Mouse (Mus musculus) embryonic facial prominence, embryonic 13.5 days (tissue): ENCODE measurements around the gene Atraid. TPM values are rescaled to one million over a fixed set of nuclear protein-coding genes. Genes with fewer than 3 reads are reported as not detected.

ENCODE experiments used
- ATAC-seq: fragments of 200-750 bp; cut with Nextera tagmentation; 2 replicates; pipeline ENCODE4 v1.8.0; 2017; ENCODE audit warnings: low read depth; ENCODE audit not compliant: insufficient number of reproducible peaks, insufficient read depth, low FRiP score, low TSS enrichment
- H3K27ac ChIP-seq: fragments of 300-500 bp; sonication (generic); 2 replicates; pipeline ENCODE4 v1.5.1; 2015; ENCODE audit warnings: moderate library complexity, mild to moderate bottlenecking, inconsistent platforms
- H3K27me3 ChIP-seq: fragments of 300-500 bp; sonication (generic); 2 replicates; pipeline ENCODE4 v1.6.1; 2015; ENCODE audit warnings: mild to moderate bottlenecking, inconsistent platforms
- H3K36me3 ChIP-seq: fragments of 300-500 bp; sonication (generic); 2 replicates; pipeline ENCODE4 v1.6.1; 2015; ENCODE audit warnings: mild to moderate bottlenecking, inconsistent platforms
- H3K4me1 ChIP-seq: fragments of 300-500 bp; sonication (generic); 2 replicates; pipeline ENCODE4 v1.6.1; 2015; ENCODE audit warnings: inconsistent platforms
- H3K4me2 ChIP-seq: fragments of 300-500 bp; sonication (generic); 2 replicates; pipeline ENCODE4 v1.6.1; 2015; ENCODE audit warnings: moderate library complexity, mild to moderate bottlenecking, inconsistent platforms
- H3K4me3 ChIP-seq: fragments of 300-500 bp; sonication (generic); 2 replicates; pipeline ENCODE4 v1.5.1; 2015; ENCODE audit warnings: mild to moderate bottlenecking, inconsistent platforms
- H3K9ac ChIP-seq: fragments of 300-500 bp; sonication (generic); 2 replicates; pipeline ENCODE4 v1.6.1; 2015; ENCODE audit warnings: mild to moderate bottlenecking, inconsistent platforms
- H3K9me3 ChIP-seq: fragments of 300-500 bp; sonication (generic); 2 replicates; pipeline ENCODE4 v1.6.1; 2016; ENCODE audit warnings: inconsistent platforms
- WGBS: fragments of 180-500 bp; shearing (Covaris S2); methylation state at CpG from one replicate; pipeline ENCODE4 v1.1.7; 2015; ENCODE audit warnings: mixed read lengths; 5-methylcytosine and 5-hydroxymethylcytosine counted together
- polyA plus RNA-seq: library from polyadenylated mRNA; unstranded; fragments of >200 nt; fragmentation: Nextera tagmentation; extraction: Ambion mirVana; gene quantifications from 2 replicates; pipeline ENCODE4 v1.2.1, GENCODE M21; 2015

Atraid gene
- polyA plus RNA-seq, 1 experiment from 2014 or later = 138 TPM

- ATAC-seq = peak; percentile 21; the same call in 1 of the 2 replicates
- Histone ChIP-seq H3K4me3 (peak overlapping the region; percentile 72), H3K27ac (peak overlapping the region; percentile 81), H3K9ac (peak overlapping the region; percentile 89), H3K36me3 (peaks cover 41% of the 10 kb centered on the region), H3K27me3 (no peaks in the 10 kb centered on the region), H3K4me2 (peak overlapping the region; percentile 87), H3K4me1 (peaks cover 15% of the 10 kb centered on the region), H3K9me3 (no peaks in the 10 kb centered on the region)
- 16% methylated on average over 19 of the region's 19 CpGs for WGBS
Measured at GRCm38 (mm10) chr5:31055216-31056140, 7.4 kb downstream of the Atraid start.

GRCm38 (mm10) chr5:31069810-31070209 is 21.7 kb downstream of the Atraid start:
- Histone ChIP-seq H3K4me2 (no peak overlapping the region), H3K27me3 (no peaks in the 10 kb centered on the region), H3K36me3 (peaks cover 95% of the 10 kb centered on the region), H3K4me3 (no peak overlapping the region), H3K9ac (no peak overlapping the region), H3K27ac (no peak overlapping the region), H3K9me3 (no peaks in the 10 kb centered on the region), H3K4me1 (no peaks in the 10 kb centered on the region)
- 99% methylated on average over 3 of the region's 3 CpGs for WGBS
- no peak for ATAC-seq

- peaks cover 100% of the 10 kb centered on the region for H3K36me3 ChIP-seq
- WGBS = 85% methylated on average over 2 of the region's 2 CpGs
Measured at GRCm38 (mm10) chr5:31071059-31071458, 22.9 kb downstream of the Atraid start.

GRCm38 (mm10) chr5:31071821-31072220 is 23.7 kb downstream of the Atraid start:
- 93% methylated on average over 11 of the region's 11 CpGs for WGBS
- no peaks in the 10 kb centered on the region for H3K27me3 ChIP-seq
- H3K27ac ChIP-seq = no peak overlapping the region
- peaks cover 100% of the 10 kb centered on the region for H3K36me3 ChIP-seq
- no peak overlapping the region for H3K4me2 ChIP-seq
- H3K4me3 ChIP-seq = no peak overlapping the region
- H3K9me3 ChIP-seq = no peaks in the 10 kb centered on the region
- no peak overlapping the region for H3K9ac ChIP-seq
- no peak for ATAC-seq
- no peaks in the 10 kb centered on the region for H3K4me1 ChIP-seq

More at GRCm38 (mm10) chr5:31071059-31071458, 22.9 kb downstream of the Atraid start:
- H3K4me1 ChIP-seq = no peaks in the 10 kb centered on the region
- no peaks in the 10 kb centered on the region for H3K27me3 ChIP-seq
- no peaks in the 10 kb centered on the region for H3K9me3 ChIP-seq
- no peak for ATAC-seq
- no peak overlapping the region for H3K27ac ChIP-seq
- H3K4me3 ChIP-seq = no peak overlapping the region
- no peak overlapping the region for H3K9ac ChIP-seq
- H3K4me2 ChIP-seq = no peak overlapping the region

GRCm38 (mm10) chr5:31073176-31073575 is 25.1 kb downstream of the Atraid start:
- Histone ChIP-seq H3K4me3 (no peak overlapping the region), H3K9me3 (no peaks in the 10 kb centered on the region), H3K4me2 (no peak overlapping the region), H3K27ac (no peak overlapping the region), H3K4me1 (no peaks in the 10 kb centered on the region), H3K36me3 (peaks cover 100% of the 10 kb centered on the region), H3K27me3 (no peaks in the 10 kb centered on the region), H3K9ac (no peak overlapping the region)
- 91% methylated on average over 12 of the region's 12 CpGs for WGBS
- no peak for ATAC-seq

GRCm38 (mm10) chr5:31076346-31076745 is 28.2 kb downstream of the Atraid start:
- Histone ChIP-seq H3K4me1 (no peaks in the 10 kb centered on the region), H3K9me3 (no peaks in the 10 kb centered on the region), H3K4me2 (no peak overlapping the region), H3K4me3 (no peak overlapping the region), H3K27ac (no peak overlapping the region), H3K9ac (no peak overlapping the region), H3K27me3 (0 out of 2 replicates have a peak, but pooled peaks cover under 1% of the 10 kb centered on the region), H3K36me3 (peaks cover 79% of the 10 kb centered on the region)
- ATAC-seq = no peak
- 82% methylated on average over 13 of the region's 13 CpGs for WGBS

- peaks cover 22% of the 10 kb centered on the region for H3K27me3 ChIP-seq
- no peak for ATAC-seq
- no peak overlapping the region for H3K9ac ChIP-seq
- 0 out of 2 replicates have a peak overlapping the region, but pooled peaks have one; percentile 12 for H3K27ac ChIP-seq
- peaks cover 40% of the 10 kb centered on the region for H3K36me3 ChIP-seq
- no peak overlapping the region for H3K4me2 ChIP-seq
- 63% methylated on average over 13 of the region's 13 CpGs for WGBS
- H3K4me1 ChIP-seq = no peaks in the 10 kb centered on the region
- H3K4me3 ChIP-seq = no peak overlapping the region
- no peaks in the 10 kb centered on the region for H3K9me3 ChIP-seq
Measured at GRCm38 (mm10) chr5:31080059-31080794, 32.1 kb downstream of the Atraid start.

- H3K9ac ChIP-seq = no peak overlapping the region
- no peak overlapping the region for H3K4me3 ChIP-seq
- H3K36me3 ChIP-seq = peaks cover 35% of the 10 kb centered on the region
- peaks cover 22% of the 10 kb centered on the region for H3K27me3 ChIP-seq
- no peak overlapping the region for H3K4me2 ChIP-seq
- H3K9me3 ChIP-seq = no peaks in the 10 kb centered on the region
- ATAC-seq = no peak
- WGBS = 62% methylated on average over 3 of the region's 3 CpGs
- H3K27ac ChIP-seq = no peak overlapping the region
- H3K4me1 ChIP-seq = no peaks in the 10 kb centered on the region
Measured at GRCm38 (mm10) chr5:31080795-31081164, 32.7 kb downstream of the Atraid start.

GRCm38 (mm10) chr5:31081386-31081785 is 33.3 kb downstream of the Atraid start:
- Histone ChIP-seq H3K27me3 (peaks cover 28% of the 10 kb centered on the region), H3K4me2 (no peak overlapping the region), H3K4me3 (no peak overlapping the region), H3K4me1 (no peaks in the 10 kb centered on the region), H3K9ac (no peak overlapping the region), H3K36me3 (peaks cover 29% of the 10 kb centered on the region), H3K9me3 (no peaks in the 10 kb centered on the region), H3K27ac (no peak overlapping the region)
- ATAC-seq = no peak
- WGBS = 75% methylated on average over 3 of the region's 3 CpGs

GRCm38 (mm10) chr5:31082355-31082754 is 34.2 kb downstream of the Atraid start:
- H3K27ac ChIP-seq = no peak overlapping the region
- H3K4me1 ChIP-seq = no peaks in the 10 kb centered on the region
- no peak overlapping the region for H3K9ac ChIP-seq
- no peaks in the 10 kb centered on the region for H3K9me3 ChIP-seq
- WGBS = 18% methylated on average over 5 of the region's 5 CpGs
- no peak for ATAC-seq
- H3K27me3 ChIP-seq = peaks cover 32% of the 10 kb centered on the region
- peaks cover 19% of the 10 kb centered on the region for H3K36me3 ChIP-seq
- H3K4me3 ChIP-seq = no peak overlapping the region
- H3K4me2 ChIP-seq = no peak overlapping the region

GRCm38 (mm10) chr5:31082935-31083625 is 35.0 kb downstream of the Atraid start:
- no peak for ATAC-seq
- WGBS = 41% methylated on average over 12 of the region's 12 CpGs
- no peaks in the 10 kb centered on the region for H3K9me3 ChIP-seq
- H3K27ac ChIP-seq = no peak overlapping the region
- H3K4me2 ChIP-seq = no peak overlapping the region
- H3K9ac ChIP-seq = no peak overlapping the region
- no peaks in the 10 kb centered on the region for H3K4me1 ChIP-seq
- H3K4me3 ChIP-seq = no peak overlapping the region
- H3K36me3 ChIP-seq = peaks cover 12% of the 10 kb centered on the region
- H3K27me3 ChIP-seq = peaks cover 39% of the 10 kb centered on the region
